Mouse (Mus musculus): Measurements from ENCODE around the gene Plcl1.
"Not testable (repeated sequence)": the region's sequence is repeated elsewhere in the genome, so short reads cannot be mapped to it uniquely, and the experiment has no call there.

Gene Plcl1

DNA sequence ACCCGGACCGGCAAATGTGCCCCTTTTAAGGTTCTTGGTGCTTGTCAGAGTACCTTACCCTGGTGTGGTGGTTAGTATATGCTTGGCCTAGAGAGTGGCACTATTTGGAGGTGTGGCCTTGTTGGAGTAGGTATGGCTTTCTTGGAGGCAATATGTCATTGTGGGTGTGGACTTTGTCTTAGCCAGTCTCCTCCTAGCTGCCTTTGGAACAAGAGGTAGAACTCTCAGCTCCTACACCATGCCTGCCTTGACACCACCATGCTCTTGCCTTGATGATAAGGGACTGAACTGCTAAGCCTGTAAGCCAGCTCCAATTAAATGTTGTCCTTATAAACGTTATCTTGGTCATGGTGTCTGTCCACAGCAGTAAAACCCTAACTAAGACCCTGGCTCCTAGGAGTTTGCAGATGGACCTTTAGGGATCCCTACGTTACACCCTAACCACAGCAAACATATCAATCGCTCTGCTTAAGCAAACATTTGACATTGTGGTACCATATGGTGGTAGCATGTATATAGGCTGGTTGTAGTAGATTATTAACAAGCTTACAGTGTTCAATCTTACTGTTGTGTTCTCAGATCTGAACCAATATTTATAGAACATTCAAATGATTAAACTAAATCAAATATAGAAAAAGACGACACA is 39.4 kb downstream of the Plcl1 start:
- no peak for DNase-seq

DNA sequence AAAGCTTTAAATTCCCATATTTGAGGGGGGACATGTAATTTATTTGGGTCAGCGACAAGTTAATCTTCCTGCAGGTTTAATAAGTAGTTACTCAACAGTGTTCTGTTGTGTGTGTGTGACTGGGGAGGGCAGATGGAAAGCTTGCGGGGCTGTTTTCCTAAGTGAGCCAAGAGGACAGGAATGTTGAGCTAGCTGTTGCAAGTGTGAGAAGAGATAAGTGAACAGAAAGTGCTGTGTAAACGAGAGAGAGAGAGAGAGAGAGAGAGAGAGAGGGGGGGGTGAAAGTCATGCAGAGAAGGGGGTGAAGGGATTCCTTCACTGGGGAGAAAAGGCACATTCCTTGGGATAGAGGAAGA is 39.9 kb downstream of the Plcl1 start:
- DNase-seq = no peak

DNA sequence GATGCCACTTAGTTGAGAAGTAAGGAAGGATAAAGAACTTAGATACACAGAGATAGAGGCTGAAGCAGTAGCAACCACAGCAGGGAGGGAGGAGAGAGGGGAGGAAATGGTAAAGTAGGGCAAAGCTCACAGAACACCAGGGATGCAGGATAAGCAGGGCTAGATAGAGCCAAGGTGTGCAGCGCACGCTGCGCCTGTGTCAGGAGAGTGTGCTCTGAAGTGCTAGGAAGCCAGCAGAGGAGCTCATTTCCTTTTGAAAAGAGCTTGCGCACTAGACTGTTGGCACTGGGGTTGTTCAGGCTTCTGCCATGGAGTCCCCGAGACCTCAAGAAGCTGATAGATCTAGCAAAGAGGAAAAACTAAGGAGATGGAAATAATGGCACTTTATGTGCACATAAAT is 40.6 kb downstream of the Plcl1 start:
- no peak for DNase-seq

DNA sequence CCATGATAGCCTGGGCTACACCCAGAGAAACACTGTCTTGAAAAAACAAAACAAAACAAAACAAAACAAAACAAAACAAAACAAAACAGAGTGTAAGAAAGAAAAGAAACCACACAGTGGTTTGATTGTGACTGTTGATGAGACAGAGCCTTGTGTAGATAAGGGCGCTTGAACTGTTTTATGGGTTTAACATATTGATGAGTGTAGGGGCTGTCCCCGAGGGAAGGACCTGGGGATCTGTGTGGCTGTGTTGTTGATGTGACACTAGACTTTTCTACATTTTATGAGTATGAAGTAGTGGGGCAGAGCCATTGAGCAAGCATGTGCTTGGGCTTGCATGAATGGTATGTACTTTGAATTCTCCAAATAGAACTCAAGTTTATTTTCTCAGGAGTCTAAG is 41.2 kb downstream of the Plcl1 start:
- DNase-seq = no peak

DNA sequence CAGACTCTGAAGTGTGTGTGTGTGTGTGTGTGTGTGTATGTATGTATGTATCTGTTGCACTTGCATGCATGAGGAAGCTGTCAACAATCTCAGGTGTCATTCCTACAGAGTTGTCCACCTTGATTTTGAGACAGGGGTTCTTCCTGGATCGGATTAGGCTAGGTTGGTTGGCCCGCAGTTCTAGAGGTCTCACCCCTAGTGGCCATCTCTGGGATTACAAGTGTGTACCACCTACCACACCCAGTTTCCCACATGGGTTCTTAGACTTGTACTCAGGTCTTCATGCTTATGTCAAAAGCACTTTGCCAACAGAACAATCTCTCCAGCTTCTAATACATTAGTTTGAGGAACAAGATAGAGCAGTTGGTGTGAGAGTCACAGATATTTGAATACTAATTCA is 41.9 kb downstream of the Plcl1 start:
- peak in 1 of 2 experiments; percentile 25 for DNase-seq

DNA sequence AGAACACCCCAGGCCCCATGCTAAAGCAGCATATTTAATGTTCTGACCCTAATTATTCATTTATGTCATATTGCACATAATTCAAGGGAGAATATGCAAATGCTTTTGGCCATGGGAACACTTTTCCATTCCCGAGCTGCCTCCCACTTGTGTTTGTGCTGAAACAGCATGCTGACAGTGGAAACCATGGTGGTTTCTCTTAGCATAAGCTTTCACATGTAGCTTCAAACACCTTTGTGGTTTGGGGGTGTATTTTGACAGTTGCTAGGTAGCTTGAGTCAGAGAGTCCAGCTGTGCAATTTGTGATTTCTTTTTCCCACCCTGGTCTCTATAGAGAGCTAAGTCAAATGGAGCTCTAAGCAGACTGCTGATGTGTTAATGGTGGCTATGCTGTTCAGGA is 42.4 kb downstream of the Plcl1 start:
- no peak for DNase-seq

DNA sequence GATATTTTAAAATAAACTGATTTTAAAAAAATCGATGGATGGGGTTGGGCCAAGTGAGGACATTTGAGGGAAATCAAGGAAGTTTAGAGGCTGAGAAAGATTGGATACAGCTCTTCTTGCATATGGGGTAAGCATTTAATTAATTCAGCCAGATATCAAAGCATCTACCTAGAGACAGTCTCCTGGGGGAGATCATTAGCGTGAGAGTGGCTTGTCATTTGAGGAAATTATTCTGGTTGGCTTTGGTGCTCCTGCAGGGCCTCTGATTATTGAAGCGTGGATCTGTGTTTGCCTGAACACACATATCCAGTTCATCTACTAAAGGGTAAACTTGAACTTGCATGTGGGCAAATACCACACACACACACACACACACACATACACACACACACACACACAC is 44.1 kb downstream of the Plcl1 start:
- no peak for DNase-seq

DNA sequence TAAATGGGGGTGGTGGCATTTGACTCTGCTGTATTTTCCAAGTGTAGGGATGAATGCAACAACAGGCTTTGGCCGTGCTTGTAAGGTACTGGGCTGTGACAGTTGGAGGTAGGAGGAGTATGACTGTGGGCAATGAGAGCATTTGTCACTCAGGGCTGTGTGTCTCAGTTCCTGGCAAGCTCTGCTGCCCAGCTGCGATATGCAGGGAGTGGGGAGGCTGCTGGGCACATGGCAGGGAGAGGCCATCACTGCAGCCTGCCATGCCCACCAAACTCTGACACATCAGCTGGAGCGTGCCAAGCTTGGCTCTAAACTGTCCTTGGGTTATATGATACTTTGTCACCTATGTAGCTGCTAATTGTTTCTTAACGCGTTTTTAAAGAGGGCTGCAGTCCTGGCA is 48.4 kb downstream of the Plcl1 start:
- peak; percentile 82 to 90 for DNase-seq

DNA sequence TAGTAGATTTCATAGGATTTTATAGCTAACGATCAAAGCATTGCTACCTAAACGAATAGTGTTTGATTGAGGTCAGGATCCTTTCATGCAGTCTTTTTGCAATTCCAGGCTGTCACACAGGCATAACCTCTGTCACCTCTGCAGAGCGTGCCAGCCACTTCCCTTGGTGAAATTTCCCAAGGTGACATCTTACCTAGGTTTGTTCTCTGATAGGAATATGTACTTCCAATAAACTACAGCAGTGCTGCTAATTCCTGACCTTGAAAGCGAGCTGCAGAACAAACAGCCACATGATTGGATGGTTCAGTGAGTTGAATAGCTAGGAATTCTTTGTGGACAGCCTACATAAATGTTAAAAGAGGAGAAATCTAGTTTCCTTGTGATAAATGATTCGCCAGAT is 56.6 kb downstream of the Plcl1 start:
- no peak for DNase-seq

DNA sequence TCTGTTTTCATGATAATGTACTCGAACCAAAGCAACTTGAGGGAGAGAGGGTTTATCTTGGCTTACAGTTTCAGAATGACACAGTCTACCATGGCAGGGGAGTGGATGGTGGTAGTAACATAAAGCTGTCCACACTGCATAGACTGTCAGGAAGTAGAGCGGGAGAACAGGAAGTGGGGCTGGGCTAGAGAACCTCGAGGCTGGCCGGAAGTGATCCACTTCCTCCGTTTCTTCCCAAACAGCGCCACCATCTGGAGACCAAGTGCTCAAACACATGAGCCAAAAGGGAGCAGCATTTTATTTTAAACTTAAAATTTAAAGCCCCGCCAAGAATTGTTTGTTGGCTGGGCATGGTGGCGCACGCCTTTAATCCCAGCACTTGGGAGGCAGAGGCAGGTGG is 68.0 kb downstream of the Plcl1 start:
- no peak for DNase-seq

DNA sequence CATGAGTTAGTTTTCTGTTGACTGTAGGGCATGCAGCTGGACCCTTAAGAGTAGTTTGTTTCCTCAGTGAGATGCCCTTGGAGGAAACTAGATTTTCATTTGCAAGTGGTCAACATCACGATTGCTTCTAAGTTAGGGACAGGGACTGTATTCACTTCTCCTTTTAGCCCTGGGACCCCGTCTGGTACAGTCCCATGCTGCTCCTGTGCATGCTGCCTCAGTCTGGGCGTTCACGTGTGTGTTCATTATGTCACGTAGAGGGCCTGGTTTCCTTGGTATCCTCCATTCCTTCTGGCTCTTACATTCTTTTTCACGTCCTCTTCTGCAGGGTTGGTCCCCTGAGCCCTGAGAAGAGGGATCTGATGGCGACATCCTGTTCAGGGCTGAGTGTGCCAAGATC is 69.3 kb downstream of the Plcl1 start:
- DNase-seq = no peak

DNA sequence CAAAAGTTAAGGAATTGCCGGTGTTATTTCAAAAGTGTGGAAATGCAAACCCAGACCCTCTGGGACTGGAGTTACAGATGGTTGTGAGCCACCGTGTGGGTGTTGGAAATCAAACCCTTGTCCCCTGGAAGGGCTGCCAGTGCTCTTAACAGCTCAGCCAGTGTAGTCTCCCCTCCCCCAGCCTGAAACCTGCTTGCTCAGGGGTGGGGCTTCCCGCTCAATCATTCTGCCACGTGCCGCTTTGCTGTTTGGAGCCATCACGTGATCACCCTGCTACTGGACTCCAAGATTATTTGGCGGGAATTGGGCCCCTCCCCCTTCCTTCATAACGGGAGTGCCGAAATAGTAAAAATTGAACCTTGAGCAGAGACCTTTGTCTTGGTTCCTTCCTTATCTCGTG is 81.7 kb downstream of the Plcl1 start:
- DNase-seq = peak in 1 of 2 experiments; percentile 31

DNA sequence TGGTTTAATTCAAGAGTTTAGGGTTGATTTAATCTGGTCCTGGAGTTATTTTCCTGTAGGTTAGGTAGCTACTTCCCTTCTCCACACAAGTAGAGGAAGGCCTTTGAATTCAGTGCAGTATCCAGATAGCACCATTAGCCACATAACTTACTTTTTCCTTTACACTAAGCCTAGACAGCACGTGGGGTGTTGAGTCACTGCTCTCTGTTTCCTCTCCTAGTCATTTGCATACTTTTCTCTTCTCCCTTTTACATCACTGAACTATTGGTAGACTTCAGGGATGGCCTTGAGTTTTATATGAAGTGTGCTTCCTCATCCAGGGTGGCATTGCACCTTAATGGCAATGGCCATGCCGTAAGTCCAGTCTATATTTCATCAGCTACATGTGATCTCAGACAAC is 82.5 kb downstream of the Plcl1 start:
- DNase-seq = no peak

DNA sequence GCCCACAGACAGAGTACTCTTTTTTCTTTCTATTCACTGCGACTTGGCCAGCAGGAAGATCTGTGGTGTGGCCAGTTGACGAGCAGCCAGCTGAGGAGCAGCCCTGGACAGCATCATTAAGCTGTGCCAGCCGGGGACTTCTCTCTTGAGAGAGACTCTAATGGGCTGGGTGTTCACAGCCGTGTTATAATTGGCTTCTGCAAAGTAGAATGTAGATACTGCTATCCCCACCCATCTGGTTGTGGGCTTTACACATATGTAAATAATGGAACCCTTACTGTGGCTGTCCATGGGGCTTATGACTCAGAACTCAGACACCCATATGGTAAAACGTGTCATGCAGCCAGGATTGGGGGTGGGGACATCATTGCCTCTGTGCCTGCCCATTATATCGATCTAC is 83.6 kb downstream of the Plcl1 start:
- DNase-seq = peak; percentile 81 to 93

DNA sequence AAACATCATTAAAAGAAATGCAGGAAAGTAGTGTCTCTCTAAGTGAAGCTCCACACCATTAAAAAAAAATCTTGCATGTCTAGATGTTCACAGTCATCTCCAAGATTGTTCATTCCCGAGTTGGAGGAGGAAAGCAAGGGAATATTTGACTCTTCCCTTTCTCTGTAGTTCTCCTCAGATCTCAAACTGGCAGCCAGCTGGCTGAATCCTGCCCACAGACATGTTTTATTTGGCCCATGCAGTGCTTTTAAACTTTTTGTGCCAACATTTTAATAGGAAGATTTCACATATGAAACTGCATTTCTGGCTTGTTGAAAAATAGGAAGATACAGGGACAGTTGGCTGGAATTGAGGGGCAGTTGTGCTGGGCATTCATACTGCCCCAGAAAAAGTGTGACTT is 94.2 kb downstream of the Plcl1 start:
- peak; percentile 48 to 73 for DNase-seq

DNA sequence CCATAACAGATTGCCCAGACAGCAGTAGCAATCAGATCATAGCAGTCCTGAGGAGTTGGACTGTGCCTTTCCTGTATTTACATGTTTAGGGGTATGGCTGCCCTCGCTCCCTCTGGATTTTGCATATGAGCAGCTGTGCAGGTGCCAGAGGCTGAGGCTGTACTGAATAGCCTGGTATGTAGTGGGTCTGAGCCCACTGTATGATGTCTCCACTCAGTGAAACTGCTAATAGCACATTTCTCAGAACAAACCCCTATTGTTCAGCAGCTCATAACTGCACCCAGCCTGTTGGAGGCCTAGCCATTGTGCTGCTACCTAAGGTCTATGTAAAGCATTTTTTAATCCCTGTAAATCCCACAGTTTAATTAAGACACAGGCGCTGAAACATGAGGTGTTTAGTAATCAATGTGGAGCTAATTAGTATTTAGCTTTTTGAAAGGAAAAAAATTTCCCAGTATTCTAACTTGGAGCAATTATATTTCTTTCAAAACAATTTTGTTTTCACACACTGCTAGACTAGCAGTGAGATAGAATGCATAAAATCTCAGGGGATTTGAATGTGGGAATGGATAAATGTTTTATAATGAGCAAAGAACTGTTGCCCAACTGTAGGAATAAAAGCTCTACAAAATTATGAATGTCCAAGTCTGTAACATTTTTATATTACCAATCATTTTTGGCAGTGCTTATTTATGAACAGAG is 95.4 kb downstream of the Plcl1 start:
- DNase-seq = peak; percentile 17 to 43

DNA sequence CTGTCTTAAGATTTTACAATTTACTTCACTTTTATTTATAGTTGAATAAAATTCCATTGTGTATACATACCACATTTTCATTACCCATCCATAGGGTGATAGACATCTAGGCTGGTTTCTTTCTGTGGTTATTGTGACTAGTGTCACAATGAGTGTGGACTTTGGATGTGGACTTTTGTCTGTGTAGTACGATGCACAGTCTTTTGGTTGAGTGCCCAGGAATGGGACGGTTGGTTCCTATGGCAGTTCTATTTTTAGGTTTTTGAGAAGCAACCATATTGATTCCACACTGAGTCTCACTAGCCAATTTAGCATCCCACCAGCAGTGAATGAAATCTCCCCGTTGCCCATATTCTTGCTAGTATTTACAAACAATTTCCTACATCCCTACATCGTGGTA is 100.1 kb downstream of the Plcl1 start:
- peak in 1 of 2 experiments; percentile 21 for DNase-seq

DNA sequence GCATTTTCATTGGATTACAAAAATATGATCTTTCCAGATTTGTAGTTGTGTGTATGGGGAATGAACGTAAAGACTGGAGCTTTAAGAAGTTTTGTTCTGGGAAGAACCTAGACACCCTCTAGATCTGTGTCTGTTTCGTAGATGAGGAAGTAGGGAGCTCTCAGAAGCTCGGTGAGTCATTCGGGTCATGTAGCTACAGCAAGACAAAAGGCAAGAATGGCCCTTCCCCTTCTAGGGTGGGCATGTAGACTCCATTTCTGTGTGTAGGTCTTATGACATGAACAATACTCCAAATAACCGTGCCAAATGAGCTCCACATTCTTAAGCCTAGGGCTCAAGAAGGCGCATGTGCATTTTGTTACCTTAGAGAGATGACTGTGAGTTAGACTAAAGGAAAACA is 101.3 kb downstream of the Plcl1 start:
- no peak for DNase-seq

DNA sequence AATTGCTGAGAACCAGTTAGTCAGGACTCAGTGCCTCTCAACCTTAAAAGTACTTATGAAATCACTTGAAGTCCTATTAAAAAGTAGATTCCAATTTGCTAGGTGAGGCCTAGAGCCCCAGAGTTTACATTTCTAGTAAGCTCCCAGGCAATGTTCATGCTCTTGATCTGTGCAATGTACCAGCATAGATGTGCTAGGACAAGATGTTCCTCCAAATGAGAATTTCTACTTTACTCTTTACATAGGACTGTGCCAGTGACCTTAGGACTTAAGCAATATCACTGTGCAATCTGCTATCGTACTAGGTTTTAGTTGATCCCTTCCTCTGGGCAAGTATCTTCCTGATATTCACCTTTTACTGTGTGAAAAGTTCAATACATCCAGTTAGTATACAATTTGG is 103.9 kb downstream of the Plcl1 start:
- DNase-seq = no peak

DNA sequence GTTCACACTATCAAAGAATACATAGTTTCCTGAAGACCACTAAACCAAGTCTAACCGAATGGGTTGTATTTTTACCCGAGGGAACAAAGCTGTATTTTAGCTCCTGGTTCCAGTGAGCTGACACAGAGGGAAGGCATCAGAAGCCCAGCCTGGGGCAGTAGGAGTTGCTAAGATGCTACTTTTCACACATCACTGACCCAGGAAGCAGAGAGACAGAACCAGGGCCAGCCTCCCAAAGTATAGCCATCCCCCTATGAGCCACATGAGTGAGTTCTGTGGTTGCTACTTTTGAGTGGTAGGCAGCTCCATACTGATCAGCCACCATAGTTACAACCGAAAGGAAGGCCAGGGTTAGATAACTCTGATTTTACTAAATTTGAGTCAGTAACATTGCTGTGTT is 106.4 kb downstream of the Plcl1 start:
- DNase-seq = no peak

DNA sequence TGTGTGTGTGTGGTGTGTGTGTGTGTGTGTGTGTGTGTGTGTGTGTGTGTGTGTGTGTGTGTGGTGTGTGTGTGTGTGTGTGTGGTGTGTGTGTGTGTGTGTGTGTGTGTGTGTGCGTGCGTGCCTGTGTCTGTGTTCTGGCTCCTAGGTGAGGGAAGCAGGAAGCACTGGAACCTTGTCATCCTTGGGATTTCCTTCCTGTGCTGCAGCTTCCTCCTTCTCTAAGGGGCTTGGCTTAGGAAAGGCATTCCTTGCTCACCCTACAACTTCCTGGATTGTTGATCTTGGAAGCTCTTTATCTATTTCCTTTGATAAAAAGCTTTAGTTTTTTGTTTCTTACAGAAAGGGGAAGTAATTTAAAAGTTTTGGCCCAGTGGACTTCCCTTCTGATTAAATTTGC is 107.1 kb downstream of the Plcl1 start:
- DNase-seq = not testable (repeated sequence)

DNA sequence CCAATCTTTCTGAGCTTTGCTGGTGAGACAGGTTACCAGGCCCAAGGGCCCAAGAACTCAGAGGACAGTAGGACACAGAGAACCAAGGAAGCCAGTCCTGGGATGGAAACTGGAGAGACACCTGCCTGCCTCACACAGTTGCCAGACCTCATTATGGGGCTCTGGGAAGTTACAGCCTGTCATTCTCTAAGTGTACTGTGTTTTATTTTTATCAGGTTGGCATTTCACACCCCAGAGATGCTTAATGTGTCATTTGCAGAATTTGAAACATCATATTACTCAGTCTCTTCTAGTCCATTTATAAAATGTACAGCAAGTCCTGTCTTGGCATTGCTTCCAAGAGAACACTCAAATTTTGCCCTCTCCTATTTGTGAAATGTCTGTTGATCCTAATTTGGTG is 111.5 kb downstream of the Plcl1 start:
- DNase-seq = no peak

DNA sequence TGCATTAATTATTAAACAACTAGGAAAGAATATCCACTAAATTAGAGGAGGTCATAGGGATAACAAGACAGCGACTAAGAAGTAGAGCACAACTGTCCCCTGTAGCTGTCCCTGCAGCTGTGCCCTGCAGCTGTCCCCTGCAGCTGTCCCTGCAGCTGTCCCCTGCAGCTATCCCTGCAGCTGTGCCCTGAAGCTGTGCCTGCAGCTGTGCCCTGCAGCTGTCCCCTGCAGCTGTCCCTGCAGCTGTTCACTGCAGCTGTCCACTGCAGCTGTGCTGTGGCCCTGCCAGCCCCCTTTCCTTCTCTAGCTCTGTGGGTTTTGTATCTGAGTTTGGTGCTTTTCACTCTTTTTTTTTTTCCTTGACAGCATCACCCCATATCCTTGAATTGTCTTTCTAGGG is 118.2 kb downstream of the Plcl1 start:
- no peak for DNase-seq

DNA sequence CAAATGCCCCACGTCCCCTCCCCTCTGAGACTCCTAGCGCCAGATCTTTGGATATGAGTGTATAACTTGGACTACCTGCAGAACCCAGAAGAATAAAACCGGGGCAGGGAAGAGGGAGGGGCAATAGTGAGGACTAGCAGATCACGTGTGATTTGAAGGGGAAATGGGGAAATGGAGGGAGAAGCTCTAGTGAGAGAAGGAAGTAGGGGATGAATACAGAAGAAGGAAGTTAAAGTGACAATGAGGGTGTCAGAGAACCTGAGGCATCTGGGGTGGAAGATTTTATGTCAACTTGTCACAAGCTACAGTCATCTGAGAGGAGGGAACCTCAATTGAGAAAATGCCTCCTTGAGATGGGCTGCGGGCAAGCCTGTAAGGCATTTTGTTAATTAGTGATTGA is 119.4 kb downstream of the Plcl1 start:
- DNase-seq = no peak

DNA sequence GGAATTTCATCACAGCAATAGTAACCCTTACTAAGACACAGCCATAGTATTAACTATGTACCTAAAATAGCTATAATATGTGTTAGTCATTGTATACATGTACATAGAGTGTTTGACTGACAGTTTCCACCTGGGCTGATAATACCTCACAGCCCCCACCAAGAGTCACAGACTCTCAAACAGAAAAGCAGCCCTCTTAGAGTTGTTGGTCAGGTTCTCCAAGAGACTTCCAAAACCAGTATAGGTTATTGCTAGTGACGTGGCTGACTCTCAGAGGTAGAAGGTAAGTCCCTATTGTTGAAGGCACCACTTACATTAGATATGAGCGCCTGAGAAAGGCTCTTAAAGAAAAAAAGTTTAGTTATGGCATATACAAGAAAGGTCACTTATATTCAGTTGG is 120.0 kb downstream of the Plcl1 start:
- no peak for DNase-seq

Data from cerebellum, postnatal 10 days (tissue).